Mouse (Mus musculus): ENCODE results near the gene Mxra8. TPM values are rescaled to one million over a fixed set of nuclear protein-coding genes. Genes with fewer than 3 reads are reported as not detected.

Gene Mxra8
- polyA plus RNA-seq, 1 experiment from 2014 or later = 16.6 TPM

DNA sequence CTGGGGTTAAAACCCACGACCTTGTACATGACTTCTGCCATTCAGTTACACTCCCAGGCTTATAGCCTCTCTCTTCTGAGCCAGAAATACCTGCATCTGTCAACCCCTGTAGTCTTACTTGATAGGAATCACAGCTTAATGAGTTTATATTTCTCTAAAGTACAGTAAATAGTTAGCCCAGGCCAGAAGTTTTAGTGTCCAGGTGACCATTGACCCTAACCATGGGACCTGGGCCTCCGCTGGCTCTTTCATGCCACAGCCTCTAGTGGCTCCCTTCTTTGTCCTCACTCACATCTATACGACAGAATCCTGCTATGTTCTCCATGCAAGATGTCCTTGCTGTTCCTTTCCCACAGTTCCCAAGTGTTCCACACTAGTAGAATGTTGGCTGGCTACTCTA is 31.6 kb upstream of the Mxra8 start:
- Histone ChIP-seq H3K27ac (ENCODE audit: low read depth, low read length) (no peak overlapping the region), H3K4me3 (ENCODE audit: low read depth, low read length) (no peak overlapping the region), H3K9ac (ENCODE audit: low read depth, low read length) (no peak overlapping the region), H3K27me3 (replicated peaks; ENCODE audit: control insufficient read depth, insufficient read depth, low read length) (no peaks in the 10 kb centered on the region), H3K9me3 (ENCODE audit: control insufficient read depth, low read length) (no peaks in the 10 kb centered on the region), H3K4me1 (replicated peaks; ENCODE audit: control insufficient read depth, insufficient read depth, low read length) (peaks cover 22% of the 10 kb centered on the region), H3K4me2 (no peak overlapping the region), H3K36me3 (ENCODE audit: control insufficient read depth, insufficient read depth, low read length) (peaks cover 40% of the 10 kb centered on the region)
- ATAC-seq (replicated peaks; ENCODE audit: low FRiP score) (no peak), DNase-seq (ENCODE audit: low spot score) (no peak)
- WGBS = 85% methylated on average over 3 of the region's 3 CpGs

DNA sequence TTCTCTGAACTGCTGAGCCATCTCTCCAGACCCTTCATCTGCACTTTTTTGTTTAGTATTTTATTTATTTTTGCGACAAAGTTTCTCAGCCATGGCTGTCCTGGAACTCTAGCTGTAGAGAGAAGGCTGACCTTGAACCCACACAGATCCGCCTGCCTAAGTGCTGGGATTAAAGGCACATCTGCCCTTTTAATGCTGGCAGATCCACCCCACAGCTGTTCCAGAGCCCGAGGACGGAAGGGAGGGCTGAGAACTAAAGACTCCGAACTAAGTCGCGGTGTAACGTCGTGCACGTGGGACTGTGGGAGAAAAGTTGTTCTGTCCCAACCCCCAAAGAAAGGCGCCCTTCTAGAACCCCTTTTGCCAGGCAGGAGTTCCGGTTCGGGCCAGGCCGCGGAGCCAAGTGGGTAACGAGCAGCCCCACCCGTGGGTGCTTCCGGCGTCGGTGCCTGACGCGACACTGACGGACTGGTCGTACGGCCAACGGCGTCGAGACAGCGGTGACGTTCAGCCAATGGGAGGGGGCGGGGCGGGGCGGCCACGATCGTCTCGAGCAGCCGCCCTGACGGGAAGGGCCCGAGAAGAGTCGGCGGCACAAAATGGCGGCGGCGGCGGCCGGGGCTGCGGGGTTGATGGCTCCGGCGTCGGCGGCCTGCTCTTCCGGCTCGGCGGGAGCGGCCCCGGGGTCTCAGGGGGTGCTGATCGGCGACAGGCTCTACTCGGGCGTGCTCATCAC is 27.4 kb upstream of the Mxra8 start, which contains the start of gene Ccnl2:
Gene Ccnl2 (plus strand): TSS at position 561 of the 736 bp plus-strand sequence.
- Histone ChIP-seq H3K4me1 (replicated peaks; ENCODE audit: control insufficient read depth, insufficient read depth, low read length) (peaks cover 18% of the 10 kb centered on the region; the same call in 1 of the 2 replicates), H3K9ac (ENCODE audit: low read depth, low read length) (peak within 1 kb of the TSS; percentile 98), H3K9me3 (ENCODE audit: control insufficient read depth, low read length) (no peaks in the 10 kb centered on the region), H3K4me2 (peak within 1 kb of the TSS; percentile 78), H3K36me3 (ENCODE audit: control insufficient read depth, insufficient read depth, low read length) (peaks cover 50% of the 10 kb centered on the region), H3K27me3 (replicated peaks; ENCODE audit: control insufficient read depth, insufficient read depth, low read length) (no peaks in the 10 kb centered on the region), H3K27ac (ENCODE audit: low read depth, low read length) (peak within 1 kb of the TSS; percentile 87), H3K4me3 (ENCODE audit: low read depth, low read length) (peak within 1 kb of the TSS; percentile 95)
- WGBS = under 1% methylated on average over 60 of the region's 60 CpGs
- ATAC-seq (replicated peaks; ENCODE audit: low FRiP score) (peak; percentile 99), DNase-seq (ENCODE audit: low spot score) (peak; percentile 95)

DNA sequence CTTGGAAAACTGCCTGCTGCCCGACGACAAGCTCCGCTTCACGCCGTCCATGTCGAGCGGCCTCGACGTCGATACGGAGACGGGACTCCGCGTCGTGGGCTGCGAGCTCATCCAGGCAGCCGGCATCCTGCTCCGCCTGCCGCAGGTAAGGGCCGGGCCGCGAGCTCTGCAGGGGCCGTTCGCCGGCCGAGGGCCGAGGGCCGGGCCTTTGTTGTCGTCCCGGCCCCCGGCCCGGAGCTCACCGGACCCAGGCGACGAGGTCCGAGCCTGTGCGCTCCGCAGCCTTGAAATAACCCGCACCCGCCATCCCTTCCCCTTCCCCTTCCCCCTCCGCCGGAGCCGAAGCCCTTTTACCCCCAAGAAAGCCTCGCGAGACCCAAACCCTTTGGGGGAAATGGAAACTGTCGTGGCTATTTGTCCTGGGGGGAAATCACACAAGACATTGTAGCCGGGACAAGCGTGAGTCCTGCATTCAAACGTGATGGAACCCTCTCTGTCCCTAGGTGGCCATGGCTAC is 26.8 kb upstream of the Mxra8 start:
- H3K9me3 ChIP-seq (ENCODE audit: control insufficient read depth, low read length) = no peaks in the 10 kb centered on the region
- H3K4me1 ChIP-seq (replicated peaks; ENCODE audit: control insufficient read depth, insufficient read depth, low read length) = peaks cover 18% of the 10 kb centered on the region; the same call in 1 of the 2 replicates
- peak overlapping the region; percentile 98 for H3K9ac ChIP-seq (ENCODE audit: low read depth, low read length)
- no peaks in the 10 kb centered on the region for H3K27me3 ChIP-seq (replicated peaks; ENCODE audit: control insufficient read depth, insufficient read depth, low read length)
- WGBS = under 1% methylated on average over 48 of the region's 49 CpGs
- ATAC-seq (replicated peaks; ENCODE audit: low FRiP score) (peak; percentile 40), DNase-seq (ENCODE audit: low spot score) (no peak)
- peak overlapping the region; percentile 78 for H3K4me2 ChIP-seq
- peaks cover 53% of the 10 kb centered on the region for H3K36me3 ChIP-seq (ENCODE audit: control insufficient read depth, insufficient read depth, low read length)
- peak overlapping the region; percentile 87 for H3K27ac ChIP-seq (ENCODE audit: low read depth, low read length)
- peak overlapping the region; percentile 95 for H3K4me3 ChIP-seq (ENCODE audit: low read depth, low read length)

DNA sequence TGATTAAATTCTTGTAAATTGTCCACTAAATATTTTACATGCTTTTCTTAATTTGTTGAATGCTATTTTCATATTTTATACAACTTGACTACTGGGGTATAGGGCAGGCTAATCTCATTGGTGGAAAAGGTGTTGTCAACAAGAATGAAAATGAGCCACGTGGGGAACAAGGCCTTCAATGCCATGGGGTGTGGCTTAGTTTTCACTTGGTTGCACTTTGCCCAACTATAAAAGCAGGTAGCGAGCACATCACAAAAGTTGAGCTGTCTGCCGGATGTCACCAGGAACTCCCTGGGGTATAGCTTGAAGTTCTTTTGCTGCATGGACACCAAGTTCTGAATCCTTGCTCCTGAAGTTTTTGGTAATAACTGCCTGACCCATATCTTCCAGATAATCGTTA is 21.9 kb upstream of the Mxra8 start:
- 88% methylated on average over 4 of the region's 4 CpGs for WGBS
- H3K9me3 ChIP-seq (ENCODE audit: control insufficient read depth, low read length) = no peaks in the 10 kb centered on the region
- DNase-seq (ENCODE audit: low spot score) = no peak
- H3K4me2 ChIP-seq = no peak overlapping the region
- peaks cover 11% of the 10 kb centered on the region; the same call in 1 of the 2 replicates for H3K4me1 ChIP-seq (replicated peaks; ENCODE audit: control insufficient read depth, insufficient read depth, low read length)
- no peak for ATAC-seq (replicated peaks; ENCODE audit: low FRiP score)
- no peak overlapping the region for H3K9ac ChIP-seq (ENCODE audit: low read depth, low read length)
- peaks cover 60% of the 10 kb centered on the region for H3K36me3 ChIP-seq (ENCODE audit: control insufficient read depth, insufficient read depth, low read length)
- H3K4me3 ChIP-seq (ENCODE audit: low read depth, low read length) = no peak overlapping the region
- H3K27ac ChIP-seq (ENCODE audit: low read depth, low read length) = no peak overlapping the region
- H3K27me3 ChIP-seq (replicated peaks; ENCODE audit: control insufficient read depth, insufficient read depth, low read length) = no peaks in the 10 kb centered on the region

DNA sequence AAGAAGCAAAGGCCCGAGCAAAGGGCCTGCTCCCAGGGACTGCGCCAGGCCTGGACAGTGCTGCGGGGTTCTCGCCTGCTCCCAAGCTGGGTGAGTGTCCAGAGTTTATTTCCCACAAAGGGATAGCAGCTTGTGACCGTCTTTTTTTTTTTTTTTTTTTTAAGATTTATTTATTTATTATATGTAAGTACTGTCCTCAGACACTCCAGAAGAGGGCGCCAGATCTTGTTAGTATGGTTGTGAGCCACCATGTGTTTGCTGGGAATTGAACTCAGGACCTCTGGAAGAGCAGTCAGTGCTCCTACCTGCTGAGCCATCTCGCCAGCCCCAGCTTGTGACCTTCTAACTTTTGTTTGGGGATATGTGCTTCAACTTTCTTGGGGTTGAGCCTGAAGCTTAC is 18.5 kb upstream of the Mxra8 start:
- Histone ChIP-seq H3K4me3 (ENCODE audit: low read depth, low read length) (no peak overlapping the region), H3K36me3 (ENCODE audit: control insufficient read depth, insufficient read depth, low read length) (peaks cover 72% of the 10 kb centered on the region), H3K4me1 (replicated peaks; ENCODE audit: control insufficient read depth, insufficient read depth, low read length) (no peaks in the 10 kb centered on the region), H3K9me3 (ENCODE audit: control insufficient read depth, low read length) (no peaks in the 10 kb centered on the region), H3K27ac (ENCODE audit: low read depth, low read length) (no peak overlapping the region), H3K27me3 (replicated peaks; ENCODE audit: control insufficient read depth, insufficient read depth, low read length) (no peaks in the 10 kb centered on the region), H3K9ac (ENCODE audit: low read depth, low read length) (no peak overlapping the region), H3K4me2 (no peak overlapping the region)
- no peak for DNase-seq (ENCODE audit: low spot score)
- 80% methylated on average over 7 of the region's 7 CpGs for WGBS
- no peak for ATAC-seq (replicated peaks; ENCODE audit: low FRiP score)

GRCm38 (mm10) chr4:155823443-155823842 is 16.0 kb upstream of the Mxra8 start:
- Histone ChIP-seq H3K9ac (ENCODE audit: low read depth, low read length) (no peak overlapping the region), H3K4me2 (no peak overlapping the region), H3K4me1 (replicated peaks; ENCODE audit: control insufficient read depth, insufficient read depth, low read length) (no peaks in the 10 kb centered on the region), H3K9me3 (ENCODE audit: control insufficient read depth, low read length) (no peaks in the 10 kb centered on the region), H3K36me3 (ENCODE audit: control insufficient read depth, insufficient read depth, low read length) (peaks cover 59% of the 10 kb centered on the region), H3K27me3 (replicated peaks; ENCODE audit: control insufficient read depth, insufficient read depth, low read length) (no peaks in the 10 kb centered on the region), H3K4me3 (ENCODE audit: low read depth, low read length) (no peak overlapping the region), H3K27ac (ENCODE audit: low read depth, low read length) (no peak overlapping the region)
- 96% methylated on average over 16 of the region's 16 CpGs for WGBS
- no peak for ATAC-seq (replicated peaks; ENCODE audit: low FRiP score)
- DNase-seq (ENCODE audit: low spot score) = no peak

GRCm38 (mm10) chr4:155829866-155830265 is 9.6 kb upstream of the Mxra8 start:
- ATAC-seq (replicated peaks; ENCODE audit: low FRiP score) (no peak), DNase-seq (ENCODE audit: low spot score) (no peak)
- no peaks in the 10 kb centered on the region for H3K27me3 ChIP-seq (replicated peaks; ENCODE audit: control insufficient read depth, insufficient read depth, low read length)
- peaks cover 19% of the 10 kb centered on the region; the same call in 1 of the 2 replicates for H3K36me3 ChIP-seq (ENCODE audit: control insufficient read depth, insufficient read depth, low read length)
- no peak overlapping the region for H3K4me2 ChIP-seq
- WGBS = 93% methylated on average over 4 of the region's 4 CpGs
- peaks cover 20% of the 10 kb centered on the region for H3K4me1 ChIP-seq (replicated peaks; ENCODE audit: control insufficient read depth, insufficient read depth, low read length)
- H3K4me3 ChIP-seq (ENCODE audit: low read depth, low read length) = peak overlapping the region; percentile 0; the same call in 1 of the 2 replicates
- H3K9ac ChIP-seq (ENCODE audit: low read depth, low read length) = no peak overlapping the region
- no peaks in the 10 kb centered on the region for H3K9me3 ChIP-seq (ENCODE audit: control insufficient read depth, low read length)
- H3K27ac ChIP-seq (ENCODE audit: low read depth, low read length) = no peak overlapping the region

DNA sequence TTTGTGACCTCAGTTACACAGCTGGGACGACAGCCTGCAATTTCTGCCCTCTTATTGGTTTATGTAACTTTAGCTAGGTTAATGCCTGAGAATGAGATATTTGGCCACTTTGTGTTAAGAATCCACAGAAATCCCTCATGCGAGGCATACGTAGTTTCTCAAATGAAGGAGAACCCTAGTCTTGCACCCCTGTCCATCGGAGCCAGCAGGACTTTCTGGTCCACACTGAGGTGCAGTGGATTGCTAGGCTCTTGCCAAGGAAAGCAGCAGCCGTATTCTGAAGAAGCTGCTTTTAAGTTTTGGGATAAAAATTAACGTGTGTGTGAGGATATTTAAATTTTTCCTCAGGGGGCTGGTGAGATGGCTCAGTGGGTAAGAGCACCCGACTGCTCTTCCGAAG is 8.9 kb upstream of the Mxra8 start:
- ATAC-seq (replicated peaks; ENCODE audit: low FRiP score) (no peak), DNase-seq (ENCODE audit: low spot score) (no peak)
- Histone ChIP-seq H3K9ac (ENCODE audit: low read depth, low read length) (no peak overlapping the region), H3K36me3 (ENCODE audit: control insufficient read depth, insufficient read depth, low read length) (peaks cover 13% of the 10 kb centered on the region; the same call in 1 of the 2 replicates), H3K27ac (ENCODE audit: low read depth, low read length) (no peak overlapping the region), H3K27me3 (replicated peaks; ENCODE audit: control insufficient read depth, insufficient read depth, low read length) (no peaks in the 10 kb centered on the region), H3K4me1 (replicated peaks; ENCODE audit: control insufficient read depth, insufficient read depth, low read length) (peaks cover 20% of the 10 kb centered on the region), H3K4me3 (ENCODE audit: low read depth, low read length) (peak overlapping the region; percentile 93), H3K4me2 (peak overlapping the region; percentile 97), H3K9me3 (ENCODE audit: control insufficient read depth, low read length) (no peaks in the 10 kb centered on the region)
- 50% methylated on average over 8 of the region's 8 CpGs for WGBS

Data from liver, embryonic 11.5 days (tissue).